Mouse (Mus musculus) hindbrain, embryonic 14.5 days (tissue): ENCODE data around the gene Olfr113. TPM values are rescaled to one million over a fixed set of nuclear protein-coding genes. Genes with fewer than 3 reads are reported as not detected.
"Not testable (repeated sequence)": the region's sequence is repeated elsewhere in the genome, so short reads cannot be mapped to it uniquely, and the experiment has no call there.

ENCODE experiments used
- ATAC-seq: fragments of 200-750 bp; cut with Nextera tagmentation; 2 replicates; pipeline ENCODE4 v1.8.0; 2017; ENCODE audit warnings: moderate number of reproducible peaks, mild to moderate bottlenecking, moderate TSS enrichment, moderate library complexity; ENCODE audit not compliant: low FRiP score
- DNase-seq: peaks from one replicate; pipeline ENCODE4 v3.0.0-alpha.2; 2015; ENCODE audit warnings: low spot score
- H3K27ac ChIP-seq: fragments of 300-500 bp; sonication (generic); 2 replicates; pipeline ENCODE4 v1.5.1; 2014; ENCODE audit warnings: mild to moderate bottlenecking, moderate library complexity
- H3K27me3 ChIP-seq: fragments of 300-500 bp; sonication (generic); 2 replicates; pipeline ENCODE4 v1.6.1; 2014; ENCODE audit warnings: mild to moderate bottlenecking, low read length, mixed read lengths; ENCODE audit not compliant: control insufficient read depth, insufficient read depth
- H3K36me3 ChIP-seq: fragments of 300-500 bp; sonication (generic); replicated peaks from 2 replicates; pipeline ENCODE4 v1.6.1; 2014; ENCODE audit not compliant: control insufficient read depth, insufficient read depth
- H3K4me1 ChIP-seq: fragments of 300-500 bp; sonication (generic); replicated peaks from 2 replicates; pipeline ENCODE4 v1.6.1; 2014; ENCODE audit warnings: antibody characterized with exemption, low read length, mixed read lengths; ENCODE audit not compliant: control insufficient read depth, insufficient read depth
- H3K4me2 ChIP-seq: fragments of 300-500 bp; sonication (generic); replicated peaks from 2 replicates; pipeline ENCODE4 v1.6.1; 2014; ENCODE audit warnings: mild to moderate bottlenecking, moderate library complexity
- H3K4me3 ChIP-seq: fragments of 300-500 bp; sonication (generic); replicated peaks from 2 replicates; pipeline ENCODE4 v1.5.1; 2014; ENCODE audit warnings: mild to moderate bottlenecking, low read length
- H3K9ac ChIP-seq: fragments of 300-500 bp; sonication (generic); 2 replicates; pipeline ENCODE4 v1.6.1; 2014
- H3K9me3 ChIP-seq: fragments of 300-500 bp; sonication (generic); 2 replicates; pipeline ENCODE4 v1.6.1; 2016; ENCODE audit warnings: low read length; ENCODE audit not compliant: control insufficient read depth
- WGBS: fragments of 180-500 bp; shearing (Covaris S2); extraction: QIAGEN DNeasy Blood & Tissue Kit; methylation state at CpG from one replicate; pipeline ENCODE4 v1.1.7; 2014; 5-methylcytosine and 5-hydroxymethylcytosine counted together
- polyA plus RNA-seq: library from polyadenylated mRNA; unstranded; fragments of >200 nt; fragmentation: Nextera tagmentation; extraction: Ambion mirVana; gene quantifications from 2 replicates; pipeline ENCODE4 v1.2.1, GENCODE M21; 2014

Gene Olfr113
- polyA plus RNA-seq, 1 experiment from 2014 or later = not detected

- not testable (repeated sequence) for H3K4me1 ChIP-seq, H3K4me3 ChIP-seq, H3K4me2 ChIP-seq, DNase-seq, H3K9me3 ChIP-seq, H3K27ac ChIP-seq, ATAC-seq, H3K27me3 ChIP-seq, H3K36me3 ChIP-seq, H3K9ac ChIP-seq
- WGBS = 68% methylated on average over 1 of the region's 1 CpGs
Observed at GRCm38 (mm10) chr17:37525427-37525826, 52.0 kb downstream of the Olfr113 start.

DNA sequence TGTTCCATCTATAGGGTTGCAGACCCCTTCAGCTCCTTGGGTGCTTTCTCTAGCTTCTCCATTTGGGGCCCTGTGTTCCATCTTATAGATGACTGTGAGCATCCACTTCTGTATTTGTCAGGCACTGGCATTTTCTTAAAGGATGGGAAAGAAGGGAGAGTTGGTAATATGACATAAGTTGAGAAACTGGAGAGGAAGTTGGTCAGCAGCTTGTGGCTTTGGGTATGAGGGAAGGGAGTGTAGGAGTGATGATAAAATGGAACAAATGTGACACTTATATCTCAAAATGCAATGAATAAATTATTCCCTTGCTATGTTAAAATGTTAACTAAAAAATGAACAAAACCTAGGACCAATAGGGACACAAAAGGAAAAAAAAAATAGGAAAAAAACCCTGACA is 52.9 kb downstream of the Olfr113 start:
- not testable (repeated sequence) for ATAC-seq, DNase-seq, H3K27ac ChIP-seq, H3K4me3 ChIP-seq, H3K36me3 ChIP-seq, H3K27me3 ChIP-seq, H3K9ac ChIP-seq, H3K4me2 ChIP-seq, H3K4me1 ChIP-seq, H3K9me3 ChIP-seq

Other genes with a start within 250 kb of the Olfr113 start
- gene Olfr103, start 238.0 kb downstream of the Olfr113 start, polyA plus RNA-seq = not detected in 2 replicates
- not detected in 2 replicates for gene Olfr104-ps, start 218.1 kb downstream of the Olfr113 start, polyA plus RNA-seq
- gene Olfr105-ps, start 198.6 kb downstream of the Olfr113 start, polyA plus RNA-seq = not detected in 2 replicates
- gene Olfr106-ps, start 187.3 kb downstream of the Olfr113 start, polyA plus RNA-seq = not detected in 2 replicates
- not detected in 2 replicates for gene Olfr107, start 178.4 kb downstream of the Olfr113 start, polyA plus RNA-seq
- not detected in 2 replicates for gene Olfr108, start 132.2 kb downstream of the Olfr113 start, polyA plus RNA-seq
- not detected in 2 replicates for gene Olfr109, start 118.7 kb downstream of the Olfr113 start, polyA plus RNA-seq
- not detected in 2 replicates for gene H2-M2, start 94.1 kb downstream of the Olfr113 start, polyA plus RNA-seq
- not detected in 2 replicates for gene Olfr110, start 85.2 kb downstream of the Olfr113 start, polyA plus RNA-seq
- not detected in 2 replicates for gene Olfr111, start 69.6 kb downstream of the Olfr113 start, polyA plus RNA-seq
- not detected in 2 replicates for gene Olfr112, start 8.2 kb downstream of the Olfr113 start, polyA plus RNA-seq
- not detected in 2 replicates for gene Olfr114, start 15.1 kb upstream of the Olfr113 start, polyA plus RNA-seq
- gene Olfr115, start 49.4 kb upstream of the Olfr113 start, polyA plus RNA-seq = not detected in 2 replicates
- gene Olfr116, start 49.5 kb upstream of the Olfr113 start, polyA plus RNA-seq = not detected in 2 replicates
- not detected in 2 replicates for gene Olfr117, start 86.1 kb upstream of the Olfr113 start, polyA plus RNA-seq
- not detected in 2 replicates for gene Olfr118, start 89.3 kb upstream of the Olfr113 start, polyA plus RNA-seq
- not detected in 2 replicates for gene Olfr119, start 118.9 kb upstream of the Olfr113 start, polyA plus RNA-seq
- not detected in 2 replicates for gene Olfr120, start 144.1 kb upstream of the Olfr113 start, polyA plus RNA-seq
- gene Olfr121, start 171.2 kb upstream of the Olfr113 start, polyA plus RNA-seq = not detected in 2 replicates
- not detected in 2 replicates for gene Olfr122, start 190.9 kb upstream of the Olfr113 start, polyA plus RNA-seq
- not detected in 2 replicates for gene Olfr123, start 215.9 kb upstream of the Olfr113 start, polyA plus RNA-seq
- gene Olfr124, start 222.2 kb upstream of the Olfr113 start, polyA plus RNA-seq = not detected in 2 replicates